Mouse (Mus musculus) kidney, adult 8-10 months (tissue): ENCODE results near the gene Kdsr.
A peak's percentile ranks its signal among the peaks of the same experiment; 100 is the strongest.

Experiments
- DNase-seq, 2 experiments: peaks; one replicate each; pipeline ENCODE4 v3.0.0; 2022

Kdsr gene

GRCm38 (mm10) chr1:106759572-106760435, at the start of gene Kdsr:
Gene Kdsr (minus strand): TSS chr1:106759727.
- DNase-seq = peak; percentile 97 to 98

GRCm38 (mm10) chr1:106799931-106800330, 40.4 kb upstream of the Kdsr start:
- no peak for DNase-seq

GRCm38 (mm10) chr1:106799406-106799805, 39.9 kb upstream of the Kdsr start:
- DNase-seq = no peak

- no peak for DNase-seq
Measured at GRCm38 (mm10) chr1:106796987-106797779, 37.7 kb upstream of the Kdsr start.

- DNase-seq = peak; percentile 92
Measured at GRCm38 (mm10) chr1:106796542-106796924, 37.0 kb upstream of the Kdsr start, which contains the start of gene Vps4b. Gene Vps4b (minus strand): TSS chr1:106796728.

GRCm38 (mm10) chr1:106795634-106796541, 36.4 kb upstream of the Kdsr start:
- peak in 1 of 2 experiments; percentile 41 for DNase-seq

- DNase-seq = no peak
Measured at GRCm38 (mm10) chr1:106774896-106775295, 15.4 kb upstream of the Kdsr start.

GRCm38 (mm10) chr1:106774092-106774491, 14.6 kb upstream of the Kdsr start:
- no peak for DNase-seq

GRCm38 (mm10) chr1:106768773-106769172, 9.2 kb upstream of the Kdsr start:
- no peak for DNase-seq

GRCm38 (mm10) chr1:106765771-106766170, 6.2 kb upstream of the Kdsr start:
- DNase-seq = no peak

- DNase-seq = no peak
Measured at GRCm38 (mm10) chr1:106764846-106765245, 5.3 kb upstream of the Kdsr start.

GRCm38 (mm10) chr1:106764281-106764680, 4.8 kb upstream of the Kdsr start:
- no peak for DNase-seq

GRCm38 (mm10) chr1:106760750-106761149, 1.2 kb upstream of the Kdsr start:
- no peak for DNase-seq

- peak in 1 of 2 experiments; percentile 29 for DNase-seq
Measured at GRCm38 (mm10) chr1:106758734-106759571, 574 bp downstream of the Kdsr start.

GRCm38 (mm10) chr1:106756633-106757032, 2.9 kb downstream of the Kdsr start:
- no peak for DNase-seq

GRCm38 (mm10) chr1:106752013-106752412, 7.5 kb downstream of the Kdsr start:
- no peak for DNase-seq

- no peak for DNase-seq
Measured at GRCm38 (mm10) chr1:106750656-106751055, 8.9 kb downstream of the Kdsr start.

- no peak for DNase-seq
Measured at GRCm38 (mm10) chr1:106748555-106749315, 10.8 kb downstream of the Kdsr start.

GRCm38 (mm10) chr1:106742980-106743379, 16.5 kb downstream of the Kdsr start:
- DNase-seq = no peak

GRCm38 (mm10) chr1:106740735-106741134, 18.8 kb downstream of the Kdsr start:
- no peak for DNase-seq

GRCm38 (mm10) chr1:106739810-106740209, 19.7 kb downstream of the Kdsr start:
- DNase-seq = no peak
